Mouse (Mus musculus): ENCODE data around the gene Rnf6. TPM values are rescaled to one million over a fixed set of nuclear protein-coding genes. Genes with fewer than 3 reads are reported as not detected.

Gene Rnf6
- total RNA-seq (2014; rRNA removed): 9.0 and 12.8 TPM in 2 replicates
- polyA plus RNA-seq (2015; fragmentation: Nextera tagmentation; extraction: Ambion mirVana): 24.6 and 29.9 TPM in 2 replicates

DNA sequence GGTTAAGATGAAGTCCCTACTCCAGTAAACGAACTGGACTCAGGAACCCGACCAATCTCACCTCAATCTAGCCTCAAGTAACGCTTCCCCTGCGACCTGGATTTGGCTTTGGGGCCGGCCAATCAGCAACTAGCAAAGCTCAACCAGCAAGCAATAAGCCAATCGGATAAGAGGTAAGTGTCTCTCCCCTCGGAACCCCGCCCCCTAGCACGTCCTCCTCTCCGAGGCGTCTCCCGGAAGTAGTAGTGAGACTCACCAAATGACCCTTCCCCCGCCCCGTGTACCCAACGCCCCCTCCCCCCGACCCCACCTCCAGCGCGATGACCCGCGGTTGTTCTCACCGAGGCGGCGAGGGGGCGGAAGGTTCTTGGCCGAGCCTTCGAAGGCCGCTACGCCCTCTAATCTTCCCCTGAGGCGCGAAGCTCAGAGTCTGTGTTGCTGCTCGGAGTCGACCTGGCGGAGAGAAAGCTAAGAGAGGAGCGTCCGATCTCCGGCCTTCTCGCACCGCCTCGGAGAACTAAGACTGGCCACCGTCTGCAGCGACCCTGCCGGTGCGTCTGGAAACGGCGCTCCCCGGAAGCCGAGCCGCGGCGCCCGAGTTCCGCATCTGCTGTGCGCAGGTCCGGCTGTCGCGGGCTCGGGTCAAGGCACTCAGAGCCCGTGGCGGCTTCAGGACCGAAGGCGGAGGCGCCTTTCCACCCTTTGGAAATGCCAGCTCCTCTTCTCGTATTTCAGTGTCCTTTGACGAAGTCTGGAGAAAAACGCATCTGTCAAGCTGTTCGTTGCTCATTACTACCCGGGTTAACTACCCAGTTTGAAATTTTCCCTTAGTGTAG, at the start of gene Rnf6:
Gene Rnf6 (minus strand): TSS at position 677 of the 836 bp plus-strand sequence.
- DNase-seq (ENCODE audit: low spot score) (peak; percentile 98), ATAC-seq (ENCODE audit: low FRiP score) (peak; percentile 100)
- WGBS: 1% methylated on average over 63 of the region's 67 CpGs
- Histone ChIP-seq H3K4me1 (ENCODE audit: insufficient read depth, low read length) (peaks cover 3% of the 10 kb centered on the region), H3K9ac (replicated peaks; ENCODE audit: low read length, poor library complexity, severe bottlenecking) (peak within 1 kb of the TSS; percentile 90), H3K27ac (ENCODE audit: low read depth, low read length) (peak within 1 kb of the TSS; percentile 99), H3K4me3 (ENCODE audit: low read depth, low read length) (peak within 1 kb of the TSS; percentile 70), H3K9me3 (ENCODE audit: low read length) (no peaks in the 10 kb centered on the region), H3K27me3 (ENCODE audit: insufficient read depth, low read length) (no peaks in the 10 kb centered on the region), H3K36me3 (ENCODE audit: insufficient read depth, low read length) (peaks cover 7% of the 10 kb centered on the region; the same call in 1 of the 2 replicates), H3K4me2 (ENCODE audit: low read depth, low read length, poor library complexity, severe bottlenecking) (peak within 1 kb of the TSS; percentile 66)
- TF ChIP-seq CTCF (IDR thresholded peaks at IDR 0.05): peak; percentile 55

DNA sequence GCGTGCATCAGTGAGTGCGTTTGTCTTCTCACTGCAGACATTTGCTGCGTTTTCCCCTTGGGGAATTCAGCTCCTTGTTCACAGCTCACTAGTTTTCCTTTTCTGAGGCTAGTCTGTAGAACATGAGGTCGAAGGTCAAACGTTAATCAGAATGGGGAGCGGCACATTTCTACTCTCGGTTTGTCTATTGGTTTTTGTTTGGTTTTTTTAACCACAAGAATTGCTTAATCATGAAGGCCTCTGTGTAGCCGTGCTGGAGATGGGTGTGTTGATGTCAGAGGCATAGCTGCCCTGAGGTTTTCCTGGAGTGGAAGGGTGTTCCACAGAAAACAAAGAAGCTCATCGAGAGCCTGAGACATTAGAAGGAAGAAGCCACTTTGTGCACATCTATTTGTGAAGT, 49.2 kb upstream of the Rnf6 start:
- no peak for ATAC-seq (ENCODE audit: low FRiP score)
- no peak overlapping the region for H3K4me2 ChIP-seq (ENCODE audit: low read depth, low read length, poor library complexity, severe bottlenecking)
- WGBS: 84% methylated on average over 9 of the region's 9 CpGs

DNA sequence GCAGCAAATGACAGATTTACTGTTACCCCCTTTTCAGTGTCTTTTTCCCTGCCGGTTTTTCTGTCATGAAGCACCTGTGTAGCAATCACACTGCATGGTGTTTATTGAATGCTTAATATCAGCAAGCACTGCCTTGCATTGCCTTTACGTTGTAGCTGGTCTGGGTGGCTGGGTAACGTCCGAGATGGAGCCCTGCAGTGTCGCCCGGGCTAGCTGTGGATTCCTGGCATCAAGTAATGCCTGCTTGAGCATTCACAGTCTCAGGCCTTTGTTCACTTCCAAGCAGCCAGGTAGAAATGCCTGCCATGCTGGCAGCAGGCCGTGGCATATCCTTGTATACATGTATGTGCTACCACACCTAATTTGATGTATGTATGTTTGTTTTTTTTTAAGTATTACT, 46.4 kb upstream of the Rnf6 start:
- Histone ChIP-seq H3K4me3 (ENCODE audit: low read depth, low read length) (no peak overlapping the region), H3K9ac (replicated peaks; ENCODE audit: low read length, poor library complexity, severe bottlenecking) (no peak overlapping the region), H3K9me3 (ENCODE audit: low read length) (no peaks in the 10 kb centered on the region), H3K36me3 (ENCODE audit: insufficient read depth, low read length) (no peaks in the 10 kb centered on the region), H3K27me3 (ENCODE audit: insufficient read depth, low read length) (no peaks in the 10 kb centered on the region), H3K4me2 (ENCODE audit: low read depth, low read length, poor library complexity, severe bottlenecking) (no peak overlapping the region), H3K4me1 (ENCODE audit: insufficient read depth, low read length) (no peaks in the 10 kb centered on the region), H3K27ac (ENCODE audit: low read depth, low read length) (no peak overlapping the region)
- 93% methylated on average over 7 of the region's 7 CpGs for WGBS
- ATAC-seq (ENCODE audit: low FRiP score) (no peak), DNase-seq (ENCODE audit: low spot score) (no peak)
- TF ChIP-seq CTCF (IDR thresholded peaks at IDR 0.05): no peak

More for the DNA sequence above, 49.2 kb upstream of the Rnf6 start:
- Histone ChIP-seq H3K36me3 (ENCODE audit: insufficient read depth, low read length) (no peaks in the 10 kb centered on the region), H3K9ac (replicated peaks; ENCODE audit: low read length, poor library complexity, severe bottlenecking) (no peak overlapping the region), H3K27me3 (ENCODE audit: insufficient read depth, low read length) (no peaks in the 10 kb centered on the region), H3K27ac (ENCODE audit: low read depth, low read length) (no peak overlapping the region), H3K4me3 (ENCODE audit: low read depth, low read length) (no peak overlapping the region), H3K4me1 (ENCODE audit: insufficient read depth, low read length) (no peaks in the 10 kb centered on the region), H3K9me3 (ENCODE audit: low read length) (no peaks in the 10 kb centered on the region)
- DNase-seq (ENCODE audit: low spot score): no peak
- TF ChIP-seq CTCF (IDR thresholded peaks at IDR 0.05): no peak

DNA sequence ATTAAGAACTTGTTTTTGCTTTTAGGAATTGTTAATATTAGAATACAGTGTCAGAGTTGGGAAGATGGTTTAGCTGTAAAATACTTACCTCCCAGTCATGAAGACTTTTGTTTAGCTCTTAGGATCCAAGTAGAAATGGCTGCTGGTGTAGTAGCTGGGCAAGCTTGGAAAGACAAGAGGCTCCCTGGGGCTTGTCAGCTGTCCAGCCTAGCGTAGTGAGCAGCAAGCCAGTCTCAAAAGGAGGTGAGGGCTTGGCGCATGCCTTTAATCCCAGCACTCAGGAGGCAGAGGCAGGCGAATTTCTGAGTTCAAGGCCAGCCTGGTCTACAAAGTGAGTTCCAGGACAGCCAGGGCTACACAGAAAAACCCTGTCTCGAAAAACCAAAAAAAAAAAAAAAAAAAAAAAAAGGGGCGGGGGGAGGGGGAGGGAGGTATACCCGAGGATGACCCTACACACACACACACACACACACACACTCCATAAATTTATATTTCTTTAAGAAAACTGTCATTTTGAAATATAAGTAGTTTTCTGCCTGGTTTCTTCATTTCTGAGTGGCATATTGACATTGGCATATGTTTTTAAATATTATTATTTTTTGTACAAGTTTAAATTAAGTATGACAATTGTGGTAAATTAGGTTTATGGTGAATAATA, 44.7 kb upstream of the Rnf6 start:
- Histone ChIP-seq H3K4me3 (ENCODE audit: low read depth, low read length) (no peak overlapping the region), H3K4me2 (ENCODE audit: low read depth, low read length, poor library complexity, severe bottlenecking) (no peak overlapping the region), H3K27me3 (ENCODE audit: insufficient read depth, low read length) (no peaks in the 10 kb centered on the region), H3K36me3 (ENCODE audit: insufficient read depth, low read length) (no peaks in the 10 kb centered on the region), H3K27ac (ENCODE audit: low read depth, low read length) (no peak overlapping the region), H3K9me3 (ENCODE audit: low read length) (no peaks in the 10 kb centered on the region), H3K9ac (replicated peaks; ENCODE audit: low read length, poor library complexity, severe bottlenecking) (no peak overlapping the region), H3K4me1 (ENCODE audit: insufficient read depth, low read length) (no peaks in the 10 kb centered on the region)
- 76% methylated on average over 5 of the region's 6 CpGs for WGBS
- no peak for ATAC-seq (ENCODE audit: low FRiP score)
- DNase-seq (ENCODE audit: low spot score): no peak
- TF ChIP-seq CTCF (IDR thresholded peaks at IDR 0.05): no peak

DNA sequence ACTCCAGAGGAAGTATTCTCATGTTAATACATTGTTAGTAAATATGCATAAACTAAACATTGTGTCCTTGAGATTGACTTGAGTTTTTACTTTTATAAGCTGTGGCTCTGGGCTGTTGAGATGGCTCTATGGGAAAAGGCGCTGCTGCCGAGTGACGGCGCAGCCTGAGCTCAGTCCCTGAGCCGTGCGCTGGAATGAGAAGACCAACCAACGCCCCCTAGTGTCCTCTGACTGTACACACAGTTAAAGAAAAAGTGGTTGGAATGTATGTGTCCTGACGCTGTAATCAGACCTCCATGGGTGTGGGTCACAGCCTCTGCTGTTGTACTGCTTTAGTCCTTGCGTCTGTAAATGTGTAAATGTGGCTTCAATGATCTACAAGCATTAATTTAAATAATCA, 38.6 kb upstream of the Rnf6 start:
- H3K27me3 ChIP-seq (ENCODE audit: insufficient read depth, low read length): no peaks in the 10 kb centered on the region
- 56% methylated on average over 9 of the region's 9 CpGs for WGBS
- H3K36me3 ChIP-seq (ENCODE audit: insufficient read depth, low read length): no peaks in the 10 kb centered on the region
- ATAC-seq (ENCODE audit: low FRiP score): no peak
- H3K4me1 ChIP-seq (ENCODE audit: insufficient read depth, low read length): no peaks in the 10 kb centered on the region
- no peak overlapping the region for H3K27ac ChIP-seq (ENCODE audit: low read depth, low read length)
- no peak overlapping the region for H3K4me2 ChIP-seq (ENCODE audit: low read depth, low read length, poor library complexity, severe bottlenecking)
- peak; percentile 16 for DNase-seq (ENCODE audit: low spot score)
- H3K9ac ChIP-seq (replicated peaks; ENCODE audit: low read length, poor library complexity, severe bottlenecking): no peak overlapping the region
- TF ChIP-seq CTCF (IDR thresholded peaks at IDR 0.05): peak; percentile 32
- H3K4me3 ChIP-seq (ENCODE audit: low read depth, low read length): no peak overlapping the region
- no peaks in the 10 kb centered on the region for H3K9me3 ChIP-seq (ENCODE audit: low read length)

DNA sequence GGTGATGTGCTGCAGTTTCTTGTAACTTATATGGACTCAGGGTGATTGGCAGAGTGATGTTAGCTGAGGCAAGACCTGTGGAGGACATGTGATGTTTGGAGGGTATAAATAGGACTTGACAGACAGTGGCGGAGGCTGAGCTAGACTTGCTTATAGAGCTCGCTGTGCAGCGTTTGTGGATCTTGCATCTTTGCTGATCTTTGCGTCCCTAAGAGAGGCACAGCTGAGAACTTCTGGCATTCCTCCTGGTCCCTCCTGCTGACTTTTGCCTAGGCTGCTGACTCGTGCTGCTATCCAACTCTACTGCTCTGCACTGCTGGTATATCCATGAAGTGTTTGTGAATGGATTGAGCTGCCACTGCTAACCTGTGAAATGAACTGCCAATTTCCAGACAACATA, 32.3 kb upstream of the Rnf6 start:
- DNase-seq (ENCODE audit: low spot score) (no peak), ATAC-seq (ENCODE audit: low FRiP score) (no peak)
- H3K4me3 ChIP-seq (ENCODE audit: low read depth, low read length): no peak overlapping the region
- 77% methylated on average over 5 of the region's 5 CpGs for WGBS
- H3K36me3 ChIP-seq (ENCODE audit: insufficient read depth, low read length): no peaks in the 10 kb centered on the region
- H3K4me2 ChIP-seq (ENCODE audit: low read depth, low read length, poor library complexity, severe bottlenecking): no peak overlapping the region
- no peaks in the 10 kb centered on the region for H3K9me3 ChIP-seq (ENCODE audit: low read length)
- no peak overlapping the region for H3K9ac ChIP-seq (replicated peaks; ENCODE audit: low read length, poor library complexity, severe bottlenecking)
- H3K27me3 ChIP-seq (ENCODE audit: insufficient read depth, low read length): no peaks in the 10 kb centered on the region
- no peak overlapping the region for H3K27ac ChIP-seq (ENCODE audit: low read depth, low read length)
- no peaks in the 10 kb centered on the region for H3K4me1 ChIP-seq (ENCODE audit: insufficient read depth, low read length)
- no peak for TF ChIP-seq CTCF (IDR thresholded peaks at IDR 0.05)
